Mouse (Mus musculus) urinary bladder, adult 18-20 months (tissue): ENCODE measurements around the gene Guk1.
"Not testable (repeated sequence)": the region's sequence is repeated elsewhere in the genome, so short reads cannot be mapped to it uniquely, and the experiment has no call there.

Experiments used
- DNase-seq, 2 experiments: peaks; one replicate each; pipeline ENCODE4 v3.0.0; 2022; ENCODE audit warnings: low spot score in 2 of 2, mixed read lengths in 2 of 2

Gene Guk1

GRCm38 (mm10) chr11:59211561-59211960 lies 19.5 kb upstream of the Guk1 start:
- not testable (repeated sequence) for DNase-seq

DNA sequence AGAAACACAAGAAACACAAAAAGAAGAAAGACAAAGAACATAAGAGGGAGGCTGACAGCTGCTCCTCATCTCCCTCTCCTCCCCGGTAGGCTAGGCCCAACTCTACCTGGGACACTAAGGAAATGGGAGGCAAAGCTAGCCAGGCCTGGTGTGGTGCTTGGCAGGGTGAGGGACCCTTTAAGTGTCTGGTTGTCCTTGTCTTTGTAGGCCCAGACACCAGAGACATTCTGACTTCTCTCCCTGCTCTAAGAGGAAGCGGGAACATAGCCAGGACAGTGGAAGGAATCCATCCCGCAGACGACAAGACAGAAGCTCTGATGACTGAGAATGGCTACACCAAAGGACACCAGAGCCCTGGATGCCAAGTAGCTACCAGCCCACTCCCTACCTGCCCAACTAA lies 18.0 kb upstream of the Guk1 start:
- DNase-seq: no peak

- no peak for DNase-seq
Measured at GRCm38 (mm10) chr11:59209580-59209979, 17.6 kb upstream of the Guk1 start.

- peak; percentile 50 to 61 for DNase-seq
Measured at GRCm38 (mm10) chr11:59209003-59209441, 17.0 kb upstream of the Guk1 start.

DNA sequence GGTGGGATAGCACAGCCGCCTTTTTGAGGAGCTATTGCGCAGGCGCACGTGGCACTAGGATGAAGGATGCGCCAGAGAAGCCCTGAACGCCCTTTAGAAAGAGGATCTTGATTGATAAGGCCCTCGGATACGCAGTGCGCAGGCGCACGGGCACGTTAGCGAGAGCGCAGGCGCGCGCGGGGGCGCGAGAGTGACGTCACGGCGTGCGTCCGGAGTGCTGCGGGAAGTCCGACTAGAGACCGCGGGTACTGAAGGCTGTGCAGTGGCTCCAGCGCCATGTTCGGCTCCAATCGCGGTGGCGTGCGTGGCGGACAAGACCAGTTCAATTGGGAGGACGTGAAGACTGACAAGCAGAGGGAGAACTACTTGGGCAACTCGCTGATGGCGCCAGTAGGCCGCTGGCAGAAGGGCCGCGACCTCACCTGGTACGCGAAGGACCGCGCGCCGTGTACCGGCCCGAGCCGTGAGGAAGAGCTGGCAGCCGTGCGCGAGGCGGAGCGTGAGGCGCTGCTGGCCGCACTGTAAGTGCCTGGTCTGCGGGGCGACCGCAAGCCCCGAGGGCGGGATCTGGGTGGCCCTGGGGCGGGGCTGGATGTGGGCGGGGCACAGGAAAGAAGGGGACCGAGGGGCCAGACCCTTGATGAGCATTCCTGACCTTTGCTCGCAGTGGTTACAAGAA lies 16.3 kb upstream of the Guk1 start, which contains the start of gene 2310033P09Rik:
Gene 2310033P09Rik (plus strand): TSS at position 169 of the 679 bp plus-strand sequence.
- DNase-seq: peak; percentile 86 to 88

- DNase-seq: peak; percentile 87 to 91
Measured at GRCm38 (mm10) chr11:59202081-59202995, 10.3 kb upstream of the Guk1 start, which contains the start of gene Mrpl55. Gene Mrpl55, plus strand, starts transcription at chr11:59202486.

DNA sequence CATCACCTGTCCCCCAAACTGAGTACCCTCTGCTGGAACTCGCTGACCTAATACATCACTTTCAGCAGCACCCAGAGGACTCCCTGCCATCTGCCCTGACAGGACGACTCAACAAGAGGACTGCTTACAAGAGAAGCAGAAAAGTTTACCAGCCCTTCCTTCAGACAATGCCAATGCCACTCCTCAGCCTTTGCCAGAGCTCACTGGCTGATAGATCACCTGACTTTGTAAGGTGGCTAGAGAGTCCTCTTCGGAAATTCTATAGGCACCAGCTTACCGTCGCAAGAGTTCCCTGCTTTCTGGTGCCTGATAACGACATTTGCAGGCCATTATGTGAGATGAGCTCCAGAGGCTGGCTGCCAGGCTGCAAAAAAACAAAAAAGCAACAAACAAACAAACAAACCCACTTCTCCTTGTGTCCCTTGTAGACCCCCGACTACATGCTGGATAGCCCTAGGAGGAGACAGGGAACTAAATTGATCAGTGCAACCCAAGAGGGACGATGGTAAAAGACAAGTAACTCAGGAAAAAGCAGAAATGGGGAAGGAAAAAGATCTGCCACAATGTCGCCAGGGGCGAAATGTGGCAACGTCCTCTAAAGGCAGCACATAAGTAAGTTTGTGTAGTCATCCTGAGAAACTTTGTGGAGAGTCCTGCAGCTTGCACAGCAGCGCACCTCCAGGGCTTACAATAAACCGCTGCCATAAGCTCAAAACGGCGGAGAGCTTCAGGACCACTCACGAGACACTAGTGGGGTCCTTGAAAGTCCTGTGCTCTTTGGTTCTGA lies 9.4 kb upstream of the Guk1 start:
- DNase-seq: no peak

- no peak for DNase-seq
Measured at GRCm38 (mm10) chr11:59196230-59196629, 4.2 kb upstream of the Guk1 start.

DNA sequence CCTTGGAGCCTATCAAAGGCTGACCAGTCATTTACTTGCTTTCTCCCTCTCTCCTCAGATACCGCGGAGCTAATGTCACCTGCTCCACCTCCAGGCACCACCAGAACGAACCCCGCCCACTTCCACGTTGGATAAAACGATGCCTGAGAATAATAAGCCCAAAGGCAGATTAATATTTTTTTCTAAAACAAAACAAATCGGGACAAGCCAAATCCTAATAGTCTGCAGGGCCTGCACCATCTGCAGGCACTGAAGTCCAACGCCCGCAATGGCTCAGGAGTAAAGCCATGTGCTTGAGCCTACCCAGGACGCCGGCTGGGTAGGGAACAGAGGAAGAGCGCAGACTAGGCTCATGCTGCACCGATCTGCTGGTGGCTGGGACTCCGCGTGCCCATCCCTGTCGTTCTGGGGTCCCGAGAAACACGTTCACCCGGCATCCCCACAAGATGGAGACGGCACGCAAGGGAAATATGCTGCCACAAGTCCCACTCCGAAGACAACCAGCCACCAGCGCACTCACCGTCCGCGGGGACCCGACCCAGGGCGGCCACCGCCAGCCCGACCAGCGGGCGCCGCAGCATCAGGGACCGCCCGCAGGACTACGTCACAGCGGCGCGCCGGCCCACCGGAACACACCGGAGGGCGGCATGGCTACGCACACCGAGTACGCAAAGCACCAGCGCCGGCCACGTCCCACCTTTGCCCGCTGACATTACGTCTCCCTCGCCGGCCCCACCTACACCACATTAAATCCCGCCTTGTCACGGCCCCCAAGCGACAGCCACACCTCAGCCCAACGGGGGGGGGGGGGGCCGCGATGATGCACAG lies 567 bp downstream of the Guk1 start:
- DNase-seq: peak; percentile 84 to 86

DNA sequence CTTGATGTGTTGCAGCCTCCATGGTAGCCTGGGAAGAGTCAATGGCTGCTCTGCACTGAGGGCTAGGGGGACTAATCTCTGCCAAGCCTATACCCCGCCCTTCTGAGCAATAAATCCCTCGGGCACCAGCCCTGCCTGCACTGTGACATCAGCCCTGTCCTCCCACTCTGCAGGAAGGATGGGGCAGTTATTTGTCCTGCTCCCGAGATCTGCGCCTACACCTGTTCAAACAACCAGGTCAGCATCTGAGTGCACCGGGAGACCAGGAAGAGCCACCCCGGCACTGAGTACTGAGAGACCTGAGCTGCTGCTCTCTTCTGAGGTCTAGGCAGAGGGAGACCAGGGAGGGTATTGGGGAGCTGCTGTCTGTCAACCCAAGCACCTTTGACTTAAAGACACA lies 4.3 kb downstream of the Guk1 start:
- DNase-seq: no peak

- DNase-seq: no peak
Measured at GRCm38 (mm10) chr11:59185490-59185889, 6.5 kb downstream of the Guk1 start.

DNA sequence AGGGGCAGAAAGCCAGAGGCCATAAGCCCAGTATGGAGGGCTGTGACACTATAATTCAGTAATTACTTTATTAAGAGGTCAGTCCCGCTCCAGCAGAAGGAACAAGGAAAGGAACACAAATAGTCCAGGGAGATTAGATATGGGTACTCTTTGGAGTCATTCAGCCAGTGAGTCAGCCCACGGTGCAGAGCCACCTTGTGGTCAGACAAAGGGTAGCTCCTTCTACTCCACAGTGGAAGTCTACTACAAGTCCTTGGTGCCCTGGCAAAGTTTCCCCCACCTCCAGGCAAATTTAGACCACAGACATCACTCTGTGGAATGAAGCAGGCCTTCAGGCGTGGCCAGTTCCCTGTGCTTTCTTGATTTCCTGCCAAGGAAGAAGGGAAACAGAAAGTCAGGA lies 8.2 kb downstream of the Guk1 start:
- peak in 1 of 2 experiments; percentile 37 for DNase-seq

DNA sequence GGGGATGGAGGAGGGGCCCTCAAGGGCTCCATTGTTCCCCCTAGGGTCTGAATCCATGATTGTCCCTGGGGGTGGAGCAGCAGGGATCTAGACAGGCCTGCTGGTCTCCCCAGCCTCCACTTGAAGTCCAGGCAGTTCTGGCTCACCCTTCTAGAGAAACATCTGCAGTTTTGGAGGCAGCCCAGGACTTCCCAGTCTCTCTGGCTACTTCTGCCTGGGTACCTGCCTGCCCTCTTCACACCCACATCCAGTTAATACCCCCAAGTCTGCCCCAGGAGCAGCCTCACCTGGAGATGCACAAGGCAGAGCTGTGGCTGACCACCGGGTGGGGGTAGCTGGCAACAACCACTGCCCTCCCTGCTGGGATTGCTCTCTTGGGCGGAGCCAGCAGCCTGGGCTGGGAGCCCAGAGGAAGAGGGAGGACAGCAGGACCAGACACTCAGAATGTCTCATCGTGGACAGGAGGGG lies 9.1 kb downstream of the Guk1 start, which contains the start of gene Gjc2:
Gene Gjc2 (minus strand): TSS at position 350 of the 468 bp plus-strand sequence.
- DNase-seq: peak in 1 of 2 experiments; percentile 62

DNA sequence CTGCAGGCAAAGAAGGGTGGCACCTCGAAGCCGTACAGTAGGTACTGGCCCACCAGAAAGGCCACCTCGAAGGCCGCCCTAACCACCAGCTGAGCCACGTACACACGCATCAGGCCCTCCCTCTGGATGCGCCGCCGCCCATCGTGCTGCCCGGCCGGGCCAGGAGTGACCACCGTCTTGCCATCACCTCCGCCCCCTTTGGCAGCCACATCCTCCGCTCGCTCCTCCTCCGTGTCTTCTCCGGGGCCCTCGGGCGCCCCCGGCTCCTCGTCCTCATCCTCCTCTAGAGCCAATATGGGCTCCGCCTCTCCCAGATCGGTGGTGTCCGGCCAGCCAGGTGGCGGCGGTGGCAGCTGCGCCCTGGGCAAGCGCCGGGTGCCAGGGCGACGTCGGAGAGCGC lies 15.1 kb downstream of the Guk1 start:
- no peak for DNase-seq

GRCm38 (mm10) chr11:59176475-59176874 lies 15.5 kb downstream of the Guk1 start:
- DNase-seq: no peak

DNA sequence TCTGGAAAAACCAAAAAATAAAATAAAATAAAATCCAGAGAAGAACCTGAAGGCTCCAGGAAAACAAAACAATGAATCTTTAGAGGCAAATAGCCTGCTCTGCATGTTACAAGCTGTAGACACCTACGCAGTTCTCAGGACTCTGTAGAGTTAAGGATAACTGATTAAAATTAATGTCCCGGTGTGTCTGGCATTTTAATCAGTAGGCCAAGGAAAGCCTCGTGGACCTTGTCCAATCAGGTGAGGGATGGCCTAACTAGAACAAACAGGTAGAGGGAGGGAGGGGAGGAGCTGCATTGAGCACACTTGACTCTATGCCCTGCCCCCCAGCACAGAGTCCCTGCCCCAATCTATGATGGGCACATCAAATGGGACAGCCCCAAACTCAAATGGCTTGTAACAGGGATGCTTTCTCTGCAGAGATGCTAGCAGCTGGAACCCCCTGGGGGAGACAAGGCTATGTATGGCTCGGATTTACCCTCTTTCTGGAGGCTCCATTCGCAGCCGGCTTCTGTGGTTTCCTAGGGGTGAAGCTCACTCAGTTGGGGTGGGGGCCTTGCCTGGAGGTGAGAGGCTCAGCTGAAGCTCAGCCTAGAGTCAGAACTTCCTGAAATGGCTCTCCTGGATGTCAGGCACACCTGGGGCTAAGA lies 17.7 kb downstream of the Guk1 start:
- DNase-seq: no peak

GRCm38 (mm10) chr11:59170549-59170948 lies 21.5 kb downstream of the Guk1 start:
- no peak for DNase-seq

DNA sequence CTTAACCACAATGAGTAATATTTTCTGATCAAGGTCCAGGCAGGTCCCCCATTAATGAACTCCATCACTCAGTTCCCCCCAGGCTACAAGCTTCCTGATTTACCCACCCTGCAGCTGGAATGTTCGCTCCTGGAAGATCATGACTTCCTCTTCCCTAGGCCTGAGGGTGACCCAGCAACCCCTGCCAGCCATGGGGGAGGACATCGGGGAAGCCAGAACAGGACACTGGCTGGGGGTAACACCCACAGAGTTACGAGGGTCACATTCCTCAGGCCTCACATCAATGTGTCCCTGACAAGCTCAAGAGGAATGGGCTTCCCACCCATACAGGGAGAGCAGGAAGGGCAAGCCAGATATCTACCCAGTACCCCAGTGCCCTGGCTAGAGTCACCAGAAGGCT lies 22.2 kb downstream of the Guk1 start:
- no peak for DNase-seq

DNA sequence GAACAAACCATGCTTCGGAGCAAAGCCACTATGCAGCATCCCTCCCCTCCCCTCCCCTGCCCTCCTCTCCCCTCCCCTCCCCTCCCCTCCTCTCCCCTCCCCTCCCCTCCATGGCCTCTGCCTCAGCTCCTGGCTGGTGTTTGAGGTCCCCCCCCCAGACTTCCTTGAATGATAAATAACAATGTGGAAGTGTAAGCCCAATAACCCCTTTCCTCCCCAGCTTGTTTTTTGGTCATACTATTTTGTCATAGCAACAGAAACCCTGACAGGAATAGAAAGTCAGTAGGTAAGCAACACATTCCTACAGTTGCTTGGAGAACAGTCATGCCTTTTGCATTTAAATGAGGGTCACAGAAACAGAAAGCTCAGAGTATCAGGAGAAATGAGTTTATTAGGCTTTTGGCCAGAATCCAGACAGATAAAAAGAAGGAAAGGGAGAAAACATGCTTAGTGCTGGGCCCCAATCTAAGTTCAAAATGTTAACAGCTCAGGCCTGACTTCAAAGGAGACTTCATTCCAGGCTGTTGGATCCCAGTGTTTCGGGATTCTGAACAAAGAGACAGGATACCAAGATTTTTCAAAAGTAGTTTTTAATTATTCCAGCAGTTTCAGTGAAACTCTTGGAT lies 26.3 kb downstream of the Guk1 start:
- DNase-seq: no peak

- no peak for DNase-seq
Measured at GRCm38 (mm10) chr11:59164384-59164783, 27.6 kb downstream of the Guk1 start.
